Mouse (Mus musculus) stomach, postnatal 0 days (tissue): ENCODE data around the gene Wfdc13. TPM values are rescaled to one million over a fixed set of nuclear protein-coding genes. Genes with fewer than 3 reads are reported as not detected.

Experiments used
- ATAC-seq: fragments of 200-750 bp; cut with Nextera tagmentation; 2 replicates; pipeline ENCODE4 v1.8.0; 2017; ENCODE audit not compliant: low FRiP score, low TSS enrichment
- DNase-seq: peaks from one replicate; pipeline ENCODE4 v3.0.0-alpha.2; 2016; ENCODE audit warnings: low spot score
- H3K27ac ChIP-seq: fragments of 300-500 bp; sonication (generic); replicated peaks from 2 replicates; pipeline ENCODE4 v1.5.1; 2014; ENCODE audit warnings: mild to moderate bottlenecking, control low read depth
- H3K27me3 ChIP-seq: fragments of 300-500 bp; sonication (generic); 2 replicates; pipeline ENCODE4 v1.6.1; 2014; ENCODE audit warnings: low read length; ENCODE audit not compliant: control insufficient read depth, insufficient read depth
- H3K36me3 ChIP-seq: fragments of 300-500 bp; sonication (generic); 2 replicates; pipeline ENCODE4 v1.6.1; 2014; ENCODE audit warnings: low read length, mixed read lengths; ENCODE audit not compliant: control insufficient read depth, insufficient read depth
- H3K4me1 ChIP-seq: fragments of 300-500 bp; sonication (generic); replicated peaks from 2 replicates; pipeline ENCODE4 v1.6.1; 2014; ENCODE audit warnings: antibody characterized with exemption; ENCODE audit not compliant: control insufficient read depth, insufficient read depth
- H3K4me2 ChIP-seq: fragments of 300-500 bp; sonication (generic); replicated peaks from 2 replicates; pipeline ENCODE4 v1.6.1; 2014; ENCODE audit warnings: low read depth, mild to moderate bottlenecking, control low read depth, moderate library complexity
- H3K4me3 ChIP-seq: fragments of 300-500 bp; sonication (generic); 2 replicates; pipeline ENCODE4 v1.5.1; 2014; ENCODE audit warnings: low read depth, low read length, control low read depth
- H3K9ac ChIP-seq: fragments of 300-500 bp; sonication (generic); 2 replicates; pipeline ENCODE4 v1.6.1; 2014; ENCODE audit warnings: mild to moderate bottlenecking, low read length, control low read depth, mixed read lengths
- H3K9me3 ChIP-seq: fragments of 300-500 bp; sonication (generic); 2 replicates; pipeline ENCODE4 v1.6.1; 2016; ENCODE audit warnings: low read length; ENCODE audit not compliant: control insufficient read depth
- CTCF ChIP-seq: IDR thresholded peaks from 2 replicates; pipeline ENCODE4 v1.5.1; 2016; ENCODE audit warnings: antibody characterized with exemption, low read depth, mild to moderate bottlenecking, moderate library complexity
- EP300 ChIP-seq: optimal IDR thresholded peaks from 2 replicates; pipeline ENCODE3; 2016; ENCODE audit warnings: antibody characterized with exemption
- WGBS: fragments of 180-500 bp; shearing (Covaris S2); extraction: QIAGEN DNeasy Blood & Tissue Kit; methylation state at CpG from one replicate; pipeline ENCODE4 v1.1.7; 2014; 5-methylcytosine and 5-hydroxymethylcytosine counted together
- polyA plus RNA-seq: library from polyadenylated mRNA; unstranded; fragments of >200 nt; fragmentation: Nextera tagmentation; extraction: Ambion mirVana; gene quantifications from 2 replicates; pipeline ENCODE4 v1.2.1, GENCODE M21; 2015

Wfdc13 gene
- polyA plus RNA-seq, 1 experiment from 2014 or later = 2.6 TPM

- 69% methylated on average over 16 of the region's 16 CpGs for WGBS
- no peak for ATAC-seq
Observed at GRCm38 (mm10) chr2:164676916-164677685, 7.8 kb upstream of the Wfdc13 start.

GRCm38 (mm10) chr2:164678848-164679625 lies 5.9 kb upstream of the Wfdc13 start:
- Histone ChIP-seq H3K27me3 (no peaks in the 10 kb centered on the region), H3K9me3 (no peaks in the 10 kb centered on the region), H3K4me2 (peak overlapping the region; percentile 51), H3K4me3 (peak overlapping the region; percentile 4; the same call in 1 of the 2 replicates), H3K36me3 (no peaks in the 10 kb centered on the region), H3K9ac (0 out of 2 replicates have a peak overlapping the region, but pooled peaks have one; percentile 24), H3K27ac (no peak overlapping the region), H3K4me1 (no peaks in the 10 kb centered on the region)
- TF ChIP-seq CTCF (peak; percentile 88), EP300 (no peak)
- ATAC-seq (peak; percentile 84), DNase-seq (peak; percentile 87)
- WGBS = 19% methylated on average over 19 of the region's 19 CpGs

More at GRCm38 (mm10) chr2:164676916-164677685, 7.8 kb upstream of the Wfdc13 start:
- Histone ChIP-seq H3K36me3 (no peaks in the 10 kb centered on the region), H3K4me2 (no peak overlapping the region), H3K27me3 (no peaks in the 10 kb centered on the region), H3K4me3 (no peak overlapping the region), H3K4me1 (no peaks in the 10 kb centered on the region), H3K9ac (no peak overlapping the region), H3K9me3 (no peaks in the 10 kb centered on the region), H3K27ac (no peak overlapping the region)
- TF ChIP-seq EP300 (no peak), CTCF (no peak)
- DNase-seq = no peak

GRCm38 (mm10) chr2:164679906-164680305 lies 5.0 kb upstream of the Wfdc13 start:
- DNase-seq = peak; percentile 40
- no peak overlapping the region for H3K9ac ChIP-seq
- no peaks in the 10 kb centered on the region for H3K4me1 ChIP-seq
- H3K4me2 ChIP-seq = no peak overlapping the region
- H3K9me3 ChIP-seq = no peaks in the 10 kb centered on the region
- no peaks in the 10 kb centered on the region for H3K36me3 ChIP-seq
- TF ChIP-seq CTCF = no peak
- no peak for TF ChIP-seq EP300
- no peak overlapping the region for H3K27ac ChIP-seq
- no peaks in the 10 kb centered on the region for H3K27me3 ChIP-seq
- H3K4me3 ChIP-seq = no peak overlapping the region
- WGBS = 32% methylated on average over 3 of the region's 3 CpGs
- ATAC-seq = peak; percentile 55; the same call in 1 of the 2 replicates

- Histone ChIP-seq H3K27ac (no peak within 1 kb of the TSS), H3K27me3 (no peaks in the 10 kb centered on the region), H3K9ac (no peak within 1 kb of the TSS), H3K36me3 (no peaks in the 10 kb centered on the region), H3K4me1 (no peaks in the 10 kb centered on the region), H3K4me2 (no peak within 1 kb of the TSS), H3K9me3 (no peaks in the 10 kb centered on the region), H3K4me3 (no peak within 1 kb of the TSS)
- DNase-seq (no peak), ATAC-seq (no peak)
- WGBS = 66% methylated on average over 4 of the region's 4 CpGs
- TF ChIP-seq EP300 (no peak), CTCF (no peak)
Observed at GRCm38 (mm10) chr2:164698201-164698600, 13.3 kb downstream of the Wfdc13 start, which contains the start of gene Spint4. Gene Spint4 (plus strand): TSS chr2:164698501.

GRCm38 (mm10) chr2:164700959-164701358 lies 16.1 kb downstream of the Wfdc13 start:
- Histone ChIP-seq H3K9me3 (no peaks in the 10 kb centered on the region), H3K27ac (no peak overlapping the region), H3K36me3 (no peaks in the 10 kb centered on the region), H3K27me3 (no peaks in the 10 kb centered on the region), H3K9ac (no peak overlapping the region), H3K4me3 (no peak overlapping the region), H3K4me2 (no peak overlapping the region), H3K4me1 (no peaks in the 10 kb centered on the region)
- DNase-seq (no peak), ATAC-seq (no peak)
- TF ChIP-seq CTCF (no peak), EP300 (no peak)
- WGBS = 37% methylated on average over 5 of the region's 5 CpGs
